Mouse (Mus musculus): ENCODE data around the gene Txndc11. TPM values are rescaled to one million over a fixed set of nuclear protein-coding genes. Genes with fewer than 3 reads are reported as not detected.

The Txndc11 gene
- polyA plus RNA-seq, 1 experiment from 2014 or later, result 33.9 TPM

DNA sequence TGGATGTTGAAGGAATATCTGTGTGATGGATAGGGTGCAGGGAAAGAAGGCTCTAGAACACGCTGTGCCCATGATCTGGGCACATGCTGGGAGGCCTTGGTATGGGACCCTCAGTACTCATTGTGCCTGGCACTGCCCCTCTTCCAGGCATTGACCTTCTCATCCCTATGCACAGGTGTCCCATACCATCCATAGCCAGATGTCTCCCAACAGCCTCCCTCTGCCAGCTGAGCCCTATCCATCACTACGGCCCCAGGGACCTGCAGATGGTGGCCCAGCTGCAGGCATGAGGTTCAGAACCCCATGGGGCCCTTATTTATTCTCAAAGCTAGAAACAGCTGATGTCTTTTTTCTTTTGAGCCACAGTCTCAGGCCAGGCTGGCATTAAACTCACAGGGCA, 93.8 kb downstream of the Txndc11 start:
- DNase-seq (ENCODE audit: low spot score) (no peak), ATAC-seq (replicated peaks; ENCODE audit: insufficient number of reproducible peaks, low FRiP score, low TSS enrichment, low read depth) (no peak)
- no peak overlapping the region for H3K9ac ChIP-seq (replicated peaks; ENCODE audit: low read length)
- no peaks in the 10 kb centered on the region for H3K4me1 ChIP-seq (ENCODE audit: control insufficient read depth, insufficient read depth, low read length)
- no peaks in the 10 kb centered on the region for H3K36me3 ChIP-seq (replicated peaks; ENCODE audit: control insufficient read depth, insufficient read depth, low read depth, low read length)
- 78% methylated on average over 2 of the region's 2 CpGs for WGBS
- no peak overlapping the region for H3K4me2 ChIP-seq (ENCODE audit: low read depth, low read length)
- H3K27me3 ChIP-seq (ENCODE audit: control insufficient read depth, insufficient read depth, low read length), result no peaks in the 10 kb centered on the region
- H3K27ac ChIP-seq (replicated peaks; ENCODE audit: low read depth, low read length), result no peak overlapping the region
- H3K4me3 ChIP-seq (ENCODE audit: low read depth, low read length), result no peak overlapping the region
- H3K9me3 ChIP-seq (replicated peaks; ENCODE audit: control insufficient read depth, low read length), result no peaks in the 10 kb centered on the region

DNA sequence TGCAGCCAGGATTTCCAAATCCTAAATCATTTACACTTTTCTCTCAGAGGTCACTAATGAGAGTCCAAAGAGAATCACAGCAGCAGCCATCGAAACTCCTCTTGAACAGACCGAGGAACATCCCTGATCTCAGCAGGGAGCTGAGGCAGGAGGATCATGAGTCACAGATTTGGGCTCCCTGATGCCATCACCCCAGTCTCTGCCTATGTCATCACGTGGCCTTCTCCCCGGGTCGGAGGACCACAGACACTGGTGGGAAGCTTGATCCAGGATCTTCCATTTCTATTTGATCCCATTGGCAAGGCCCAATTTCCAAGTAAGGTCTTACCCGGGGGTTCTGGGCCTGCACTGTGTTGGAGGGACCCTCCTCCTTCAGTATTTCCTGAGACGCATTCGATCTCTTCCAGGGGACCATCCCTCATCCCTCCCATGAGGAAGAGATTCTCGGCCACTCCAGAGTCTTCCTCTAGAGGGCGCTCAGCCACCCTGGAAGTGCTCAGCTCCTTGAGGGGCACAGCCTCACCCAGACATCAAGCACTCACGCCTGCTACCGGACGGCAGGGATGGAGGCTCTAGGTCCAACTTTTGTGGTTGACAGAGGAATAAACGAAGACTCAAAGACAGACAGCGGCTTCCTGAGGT, 98.5 kb downstream of the Txndc11 start:
- H3K4me2 ChIP-seq (ENCODE audit: low read depth, low read length), result no peak overlapping the region
- no peak overlapping the region for H3K4me3 ChIP-seq (ENCODE audit: low read depth, low read length)
- H3K27me3 ChIP-seq (ENCODE audit: control insufficient read depth, insufficient read depth, low read length), result no peaks in the 10 kb centered on the region
- no peaks in the 10 kb centered on the region for H3K4me1 ChIP-seq (ENCODE audit: control insufficient read depth, insufficient read depth, low read length)
- no peak overlapping the region for H3K9ac ChIP-seq (replicated peaks; ENCODE audit: low read length)
- H3K36me3 ChIP-seq (replicated peaks; ENCODE audit: control insufficient read depth, insufficient read depth, low read depth, low read length), result no peaks in the 10 kb centered on the region
- ATAC-seq (replicated peaks; ENCODE audit: insufficient number of reproducible peaks, low FRiP score, low TSS enrichment, low read depth) (peak; percentile 60), DNase-seq (ENCODE audit: low spot score) (peak; percentile 91)
- H3K27ac ChIP-seq (replicated peaks; ENCODE audit: low read depth, low read length), result no peak overlapping the region
- WGBS, result 25% methylated on average over 15 of the region's 15 CpGs
- no peaks in the 10 kb centered on the region for H3K9me3 ChIP-seq (replicated peaks; ENCODE audit: control insufficient read depth, low read length)

DNA sequence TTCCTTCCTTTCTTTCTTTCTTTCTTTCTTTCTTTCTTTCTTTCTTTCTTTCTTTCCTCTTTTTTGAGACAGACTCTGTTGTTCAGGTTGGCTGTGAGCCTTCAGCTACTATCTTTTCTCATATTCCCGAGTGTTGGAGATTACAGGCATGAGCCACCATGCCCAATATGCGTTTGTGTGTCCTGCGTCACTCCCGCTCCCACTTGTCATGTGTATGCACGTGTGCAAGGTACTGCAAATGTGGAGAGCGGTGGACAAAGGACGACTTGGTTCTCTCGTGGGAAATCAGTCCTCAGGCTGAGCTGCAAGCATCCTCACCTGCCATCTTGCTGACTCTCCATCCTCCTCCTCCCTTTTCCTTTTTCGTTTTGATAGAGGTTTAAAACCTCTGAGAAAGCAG, 99.2 kb downstream of the Txndc11 start:
- H3K27ac ChIP-seq (replicated peaks; ENCODE audit: low read depth, low read length), result no peak overlapping the region
- no peak overlapping the region for H3K9ac ChIP-seq (replicated peaks; ENCODE audit: low read length)
- WGBS, result 84% methylated on average over 9 of the region's 9 CpGs
- no peak overlapping the region for H3K4me3 ChIP-seq (ENCODE audit: low read depth, low read length)
- no peak overlapping the region for H3K4me2 ChIP-seq (ENCODE audit: low read depth, low read length)
- H3K4me1 ChIP-seq (ENCODE audit: control insufficient read depth, insufficient read depth, low read length), result no peaks in the 10 kb centered on the region
- H3K27me3 ChIP-seq (ENCODE audit: control insufficient read depth, insufficient read depth, low read length), result no peaks in the 10 kb centered on the region
- DNase-seq (ENCODE audit: low spot score), result no peak
- no peak for ATAC-seq (replicated peaks; ENCODE audit: insufficient number of reproducible peaks, low FRiP score, low TSS enrichment, low read depth)
- H3K36me3 ChIP-seq (replicated peaks; ENCODE audit: control insufficient read depth, insufficient read depth, low read depth, low read length), result no peaks in the 10 kb centered on the region
- H3K9me3 ChIP-seq (replicated peaks; ENCODE audit: control insufficient read depth, low read length), result no peaks in the 10 kb centered on the region

DNA sequence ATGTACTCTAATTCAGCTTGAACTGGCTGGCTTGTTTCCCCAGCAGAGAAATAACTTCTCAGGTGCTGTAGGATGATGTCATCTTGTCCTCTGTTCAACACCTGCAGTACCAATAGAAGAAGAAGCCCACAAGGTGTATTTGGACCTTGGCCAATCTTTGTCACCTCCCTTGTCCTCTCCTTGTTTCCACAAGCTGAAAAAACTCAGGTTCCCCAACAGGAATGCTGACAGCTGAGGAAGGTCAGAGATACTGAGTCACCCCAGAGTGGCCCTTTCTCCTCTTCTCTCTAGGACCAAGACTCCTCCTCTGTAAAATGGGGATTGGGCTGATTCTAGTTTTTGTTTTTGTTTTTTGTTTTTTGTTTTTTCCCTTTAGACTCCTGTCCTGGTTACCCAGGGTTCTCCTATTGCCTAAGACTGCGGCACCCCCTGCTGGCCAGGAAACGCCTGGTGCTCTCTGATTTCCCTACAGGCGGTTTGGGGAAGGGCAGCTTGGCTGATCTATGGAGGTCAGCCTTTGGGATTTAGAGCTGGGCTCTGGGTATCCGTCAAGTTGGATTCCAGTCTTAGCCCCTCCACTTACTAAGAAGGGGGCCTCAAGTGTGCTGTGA, 100.2 kb downstream of the Txndc11 start:
- Histone ChIP-seq H3K4me2 (ENCODE audit: low read depth, low read length) (no peak overlapping the region), H3K36me3 (replicated peaks; ENCODE audit: control insufficient read depth, insufficient read depth, low read depth, low read length) (no peaks in the 10 kb centered on the region), H3K9ac (replicated peaks; ENCODE audit: low read length) (no peak overlapping the region), H3K27me3 (ENCODE audit: control insufficient read depth, insufficient read depth, low read length) (no peaks in the 10 kb centered on the region), H3K4me3 (ENCODE audit: low read depth, low read length) (no peak overlapping the region), H3K27ac (replicated peaks; ENCODE audit: low read depth, low read length) (no peak overlapping the region), H3K4me1 (ENCODE audit: control insufficient read depth, insufficient read depth, low read length) (no peaks in the 10 kb centered on the region), H3K9me3 (replicated peaks; ENCODE audit: control insufficient read depth, low read length) (no peaks in the 10 kb centered on the region)
- peak; percentile 92 for DNase-seq (ENCODE audit: low spot score)
- 2% methylated on average over 4 of the region's 4 CpGs for WGBS
- ATAC-seq (replicated peaks; ENCODE audit: insufficient number of reproducible peaks, low FRiP score, low TSS enrichment, low read depth), result no peak

DNA sequence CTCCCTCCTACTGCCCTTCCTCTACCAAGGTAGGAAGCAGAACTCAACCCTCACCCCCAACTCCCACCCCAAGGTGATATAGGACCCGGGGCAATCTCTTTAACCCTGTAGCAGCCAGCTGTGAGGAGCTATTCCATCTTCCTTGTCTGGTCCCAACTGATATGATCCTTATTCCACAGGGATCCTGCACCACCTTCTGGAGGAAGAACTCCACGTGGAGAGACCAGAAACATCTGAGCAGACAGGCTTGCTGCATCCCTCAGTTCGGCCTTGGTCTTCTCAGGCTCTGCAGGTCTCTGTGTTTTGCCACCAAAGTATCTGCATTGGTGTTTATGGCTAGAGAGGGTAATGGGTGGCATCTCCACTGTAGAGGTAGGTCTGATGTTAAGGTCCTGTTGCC, 103.1 kb downstream of the Txndc11 start:
- H3K4me2 ChIP-seq (ENCODE audit: low read depth, low read length), result no peak overlapping the region
- no peaks in the 10 kb centered on the region for H3K36me3 ChIP-seq (replicated peaks; ENCODE audit: control insufficient read depth, insufficient read depth, low read depth, low read length)
- WGBS, result 65% methylated on average over 3 of the region's 3 CpGs
- no peaks in the 10 kb centered on the region for H3K27me3 ChIP-seq (ENCODE audit: control insufficient read depth, insufficient read depth, low read length)
- no peaks in the 10 kb centered on the region for H3K9me3 ChIP-seq (replicated peaks; ENCODE audit: control insufficient read depth, low read length)
- no peak overlapping the region for H3K27ac ChIP-seq (replicated peaks; ENCODE audit: low read depth, low read length)
- DNase-seq (ENCODE audit: low spot score), result no peak
- no peak overlapping the region for H3K9ac ChIP-seq (replicated peaks; ENCODE audit: low read length)
- H3K4me3 ChIP-seq (ENCODE audit: low read depth, low read length), result no peak overlapping the region
- H3K4me1 ChIP-seq (ENCODE audit: control insufficient read depth, insufficient read depth, low read length), result no peaks in the 10 kb centered on the region
- no peak for ATAC-seq (replicated peaks; ENCODE audit: insufficient number of reproducible peaks, low FRiP score, low TSS enrichment, low read depth)

DNA sequence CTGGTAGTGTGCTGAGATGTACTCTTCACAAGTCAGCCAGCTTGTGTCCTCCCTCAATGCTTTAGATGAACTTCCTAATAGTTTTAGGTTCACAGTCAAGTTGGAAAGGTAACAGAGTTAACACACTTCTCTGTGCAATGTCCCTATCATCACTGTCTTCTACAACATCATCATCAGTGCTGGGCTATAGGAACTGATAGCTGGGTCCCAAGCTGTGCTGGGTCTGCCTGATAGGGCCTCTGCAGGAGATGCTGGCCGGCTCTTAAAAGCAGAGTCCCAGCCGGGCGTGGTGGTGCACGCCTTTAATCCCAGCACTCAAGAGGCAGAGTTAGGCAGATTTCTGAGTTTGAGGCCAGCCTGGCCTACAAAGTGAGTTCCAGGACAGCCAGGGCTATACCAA, 103.6 kb downstream of the Txndc11 start:
- Histone ChIP-seq H3K27me3 (ENCODE audit: control insufficient read depth, insufficient read depth, low read length) (no peaks in the 10 kb centered on the region), H3K9ac (replicated peaks; ENCODE audit: low read length) (no peak overlapping the region), H3K4me2 (ENCODE audit: low read depth, low read length) (no peak overlapping the region), H3K36me3 (replicated peaks; ENCODE audit: control insufficient read depth, insufficient read depth, low read depth, low read length) (no peaks in the 10 kb centered on the region), H3K9me3 (replicated peaks; ENCODE audit: control insufficient read depth, low read length) (no peaks in the 10 kb centered on the region), H3K4me3 (ENCODE audit: low read depth, low read length) (no peak overlapping the region), H3K27ac (replicated peaks; ENCODE audit: low read depth, low read length) (no peak overlapping the region), H3K4me1 (ENCODE audit: control insufficient read depth, insufficient read depth, low read length) (no peaks in the 10 kb centered on the region)
- ATAC-seq (replicated peaks; ENCODE audit: insufficient number of reproducible peaks, low FRiP score, low TSS enrichment, low read depth), result no peak
- DNase-seq (ENCODE audit: low spot score), result no peak
- 76% methylated on average over 4 of the region's 4 CpGs for WGBS

DNA sequence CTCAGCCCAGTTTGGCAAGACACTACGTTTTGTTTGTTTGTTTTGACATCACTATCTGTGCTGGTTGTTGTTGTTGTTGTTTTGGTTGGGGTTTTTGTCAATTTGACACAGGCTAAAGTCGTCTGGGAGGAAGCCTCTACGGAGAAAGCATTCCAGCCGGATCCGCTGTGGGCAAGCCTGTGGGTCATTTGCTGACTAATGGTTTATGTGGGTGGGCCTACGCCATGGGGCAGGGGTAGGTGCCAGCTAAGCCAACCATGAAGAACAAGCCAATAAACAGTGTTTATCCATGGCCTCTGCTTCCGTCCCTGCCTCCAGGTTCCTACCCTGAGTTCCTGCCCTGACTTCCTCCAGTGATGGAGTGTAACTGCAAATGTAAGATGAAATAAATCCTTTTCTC, 106.2 kb downstream of the Txndc11 start:
- Histone ChIP-seq H3K9me3 (replicated peaks; ENCODE audit: control insufficient read depth, low read length) (no peaks in the 10 kb centered on the region), H3K36me3 (replicated peaks; ENCODE audit: control insufficient read depth, insufficient read depth, low read depth, low read length) (no peaks in the 10 kb centered on the region), H3K27ac (replicated peaks; ENCODE audit: low read depth, low read length) (no peak overlapping the region), H3K4me3 (ENCODE audit: low read depth, low read length) (no peak overlapping the region), H3K27me3 (ENCODE audit: control insufficient read depth, insufficient read depth, low read length) (no peaks in the 10 kb centered on the region), H3K4me2 (ENCODE audit: low read depth, low read length) (no peak overlapping the region), H3K4me1 (ENCODE audit: control insufficient read depth, insufficient read depth, low read length) (no peaks in the 10 kb centered on the region), H3K9ac (replicated peaks; ENCODE audit: low read length) (no peak overlapping the region)
- no peak for ATAC-seq (replicated peaks; ENCODE audit: insufficient number of reproducible peaks, low FRiP score, low TSS enrichment, low read depth)
- DNase-seq (ENCODE audit: low spot score), result no peak
- 79% methylated on average over 7 of the region's 7 CpGs for WGBS
